Mouse (Mus musculus) erythroblast, embryonic 14.5 days (primary cell): Measurements from ENCODE around the gene Klhdc7a. TPM values are rescaled to one million over a fixed set of nuclear protein-coding genes. Genes with fewer than 3 reads are reported as not detected.

ENCODE experiments used
- H3K27me3 ChIP-seq: 2 replicates; pipeline ENCODE4 v1.6.1; 2012; ENCODE audit warnings: inconsistent platforms; ENCODE audit not compliant: control insufficient read depth
- H3K36me3 ChIP-seq: 2 replicates; pipeline ENCODE4 v1.6.1; 2012; ENCODE audit warnings: mild to moderate bottlenecking, inconsistent platforms; ENCODE audit not compliant: control insufficient read depth
- H3K4me1 ChIP-seq: 2 replicates; pipeline ENCODE4 v1.6.1; 2012; ENCODE audit warnings: inconsistent platforms; ENCODE audit not compliant: control insufficient read depth
- H3K4me3 ChIP-seq: replicated peaks from 2 replicates; pipeline ENCODE3; 2012; ENCODE audit warnings: moderate library complexity, mild to moderate bottlenecking, inconsistent platforms
- H3K9me3 ChIP-seq: 2 replicates; pipeline ENCODE4 v1.6.1; 2012; ENCODE audit warnings: low read length, inconsistent platforms, mixed read lengths; ENCODE audit not compliant: control insufficient read depth
- GATA1 ChIP-seq: IDR thresholded peaks from 2 replicates; pipeline ENCODE4 v1.6.1; 2012; ENCODE audit warnings: low read length, inconsistent platforms, mixed read lengths
- TAL1 ChIP-seq: IDR thresholded peaks from 3 replicates; pipeline ENCODE4 v1.6.1; 2012; ENCODE audit warnings: low read length, inconsistent platforms, mixed read lengths
- polyA plus RNA-seq: library from polyadenylated mRNA; stranded (reverse); fragments of >175 nt; gene quantifications from 2 replicates; pipeline ENCODE4 v1.2.3, GENCODE M21; 2012

Gene Klhdc7a
- polyA plus RNA-seq, 1 experiment: not detected

GRCm38 (mm10) chr4:139993111-139993755, 25.4 kb upstream of the Klhdc7a start:
- Histone ChIP-seq H3K4me1 (no peaks in the 10 kb centered on the region), H3K27me3 (no peaks in the 10 kb centered on the region), H3K4me3 (no peak overlapping the region), H3K9me3 (peaks cover 12% of the 10 kb centered on the region), H3K36me3 (no peaks in the 10 kb centered on the region)
- no peak for TF ChIP-seq TAL1
- TF ChIP-seq GATA1: no peak

GRCm38 (mm10) chr4:139986913-139987312, 19.1 kb upstream of the Klhdc7a start:
- Histone ChIP-seq H3K4me3 (no peak overlapping the region), H3K9me3 (no peaks in the 10 kb centered on the region), H3K36me3 (no peaks in the 10 kb centered on the region), H3K27me3 (no peaks in the 10 kb centered on the region), H3K4me1 (no peaks in the 10 kb centered on the region)
- TF ChIP-seq GATA1 (no peak), TAL1 (no peak)

DNA sequence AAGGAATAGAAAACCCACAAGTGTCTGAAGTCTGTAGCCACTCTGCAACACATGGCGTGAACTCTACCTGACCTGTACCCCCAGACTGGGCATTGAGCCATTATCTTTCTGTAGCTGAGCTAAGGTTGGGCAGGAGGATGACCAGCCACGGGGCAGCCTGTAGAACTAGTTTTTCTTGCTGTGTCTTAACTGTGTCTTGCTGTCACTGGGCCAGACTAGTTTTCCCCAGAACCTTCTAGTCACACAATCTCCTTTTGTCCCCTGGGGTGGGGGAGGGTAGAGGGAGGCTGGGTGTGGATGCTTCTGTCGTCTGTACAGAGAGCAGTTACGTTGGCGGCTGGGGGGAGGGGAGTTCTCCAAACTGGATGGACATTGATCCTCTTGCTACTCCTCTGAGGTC, 10.9 kb upstream of the Klhdc7a start:
- TF ChIP-seq GATA1: no peak
- TF ChIP-seq TAL1: no peak
- Histone ChIP-seq H3K36me3 (no peaks in the 10 kb centered on the region), H3K9me3 (no peaks in the 10 kb centered on the region), H3K4me1 (no peaks in the 10 kb centered on the region), H3K4me3 (no peak overlapping the region), H3K27me3 (no peaks in the 10 kb centered on the region)

DNA sequence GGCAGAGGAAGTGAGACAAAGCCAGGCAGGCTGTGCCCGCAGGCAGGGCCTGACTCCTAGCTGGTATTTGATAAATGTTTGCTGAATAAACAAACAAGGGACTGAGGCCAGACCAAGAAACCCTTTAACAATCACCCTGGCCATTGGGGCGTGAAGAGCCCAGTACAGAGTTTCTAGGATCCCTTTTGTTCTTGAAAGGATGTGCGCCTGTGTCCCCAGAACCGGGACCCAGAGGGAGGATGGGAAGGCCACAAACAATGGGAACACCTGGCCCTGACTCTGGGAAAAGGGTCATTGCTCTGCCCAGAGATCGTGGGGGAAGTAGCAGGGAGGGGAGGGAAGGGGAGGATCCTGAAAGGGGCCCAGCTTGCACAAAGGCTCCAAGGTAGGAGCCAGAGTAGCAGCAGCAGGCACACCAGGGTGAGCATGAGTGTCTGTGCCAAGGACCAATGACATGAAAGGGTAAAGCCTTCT, 9.5 kb upstream of the Klhdc7a start:
- H3K4me1 ChIP-seq: no peaks in the 10 kb centered on the region
- no peaks in the 10 kb centered on the region for H3K9me3 ChIP-seq
- TF ChIP-seq GATA1: no peak
- TF ChIP-seq TAL1: no peak

DNA sequence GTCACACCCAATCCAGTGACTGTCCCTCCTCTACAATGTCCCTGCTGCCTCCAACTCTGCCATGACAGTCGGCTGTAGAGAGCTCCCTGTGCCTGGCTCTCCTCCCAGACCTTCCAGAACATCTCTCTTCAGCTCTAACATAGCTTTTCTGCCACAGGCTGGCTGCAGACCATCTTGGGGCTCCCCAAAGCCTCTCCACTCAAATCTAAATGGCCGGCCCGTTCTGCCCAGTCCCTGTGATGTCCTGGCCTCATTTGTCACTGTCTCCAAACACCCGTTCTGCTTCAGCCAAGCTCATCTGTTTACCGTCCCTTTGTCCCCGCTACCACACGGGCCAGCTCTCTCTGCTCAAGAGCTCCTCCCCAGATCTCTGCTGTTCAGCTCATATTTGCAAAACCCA, 6.7 kb upstream of the Klhdc7a start:
- Histone ChIP-seq H3K9me3 (peaks cover 3% of the 10 kb centered on the region; the same call in 1 of the 2 replicates), H3K4me3 (no peak overlapping the region), H3K27me3 (no peaks in the 10 kb centered on the region), H3K36me3 (no peaks in the 10 kb centered on the region), H3K4me1 (no peaks in the 10 kb centered on the region)
- TF ChIP-seq TAL1 (no peak), GATA1 (no peak)

More for the DNA sequence above, 9.5 kb upstream of the Klhdc7a start:
- Histone ChIP-seq H3K4me3 (no peak overlapping the region), H3K36me3 (no peaks in the 10 kb centered on the region), H3K27me3 (no peaks in the 10 kb centered on the region)

- H3K4me1 ChIP-seq: no peaks in the 10 kb centered on the region
- no peaks in the 10 kb centered on the region; the same call in 1 of the 2 replicates for H3K36me3 ChIP-seq
- TF ChIP-seq TAL1: no peak
- no peak for TF ChIP-seq GATA1
- H3K9me3 ChIP-seq: peaks cover 11% of the 10 kb centered on the region
- H3K4me3 ChIP-seq: no peak overlapping the region
- no peaks in the 10 kb centered on the region for H3K27me3 ChIP-seq
Measured at GRCm38 (mm10) chr4:139967475-139967891, 343 bp downstream of the Klhdc7a start.

DNA sequence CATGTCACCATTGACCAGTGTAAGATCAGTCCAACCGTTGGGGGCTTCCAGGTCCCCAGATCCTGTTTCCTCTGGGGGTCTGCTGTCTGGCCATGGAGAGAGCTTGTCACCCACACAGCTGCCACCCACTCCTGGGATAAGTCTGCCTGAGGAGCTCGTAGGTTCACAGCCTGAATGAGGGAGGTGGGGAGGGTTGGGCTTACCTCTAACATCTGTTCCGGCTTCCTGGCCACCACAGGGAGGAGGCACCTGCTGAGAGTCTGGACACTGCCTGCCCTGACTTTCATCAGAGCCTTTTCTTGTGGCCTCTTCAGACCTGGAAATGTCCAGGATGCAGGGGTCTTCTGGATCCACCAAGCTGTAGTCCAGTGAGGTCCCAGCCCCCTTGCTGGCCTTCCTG, 845 bp downstream of the Klhdc7a start:
- no peak for TF ChIP-seq GATA1
- no peak for TF ChIP-seq TAL1
- Histone ChIP-seq H3K9me3 (peaks cover 8% of the 10 kb centered on the region), H3K36me3 (no peaks in the 10 kb centered on the region; the same call in 1 of the 2 replicates), H3K4me3 (no peak overlapping the region), H3K27me3 (no peaks in the 10 kb centered on the region), H3K4me1 (no peaks in the 10 kb centered on the region)

DNA sequence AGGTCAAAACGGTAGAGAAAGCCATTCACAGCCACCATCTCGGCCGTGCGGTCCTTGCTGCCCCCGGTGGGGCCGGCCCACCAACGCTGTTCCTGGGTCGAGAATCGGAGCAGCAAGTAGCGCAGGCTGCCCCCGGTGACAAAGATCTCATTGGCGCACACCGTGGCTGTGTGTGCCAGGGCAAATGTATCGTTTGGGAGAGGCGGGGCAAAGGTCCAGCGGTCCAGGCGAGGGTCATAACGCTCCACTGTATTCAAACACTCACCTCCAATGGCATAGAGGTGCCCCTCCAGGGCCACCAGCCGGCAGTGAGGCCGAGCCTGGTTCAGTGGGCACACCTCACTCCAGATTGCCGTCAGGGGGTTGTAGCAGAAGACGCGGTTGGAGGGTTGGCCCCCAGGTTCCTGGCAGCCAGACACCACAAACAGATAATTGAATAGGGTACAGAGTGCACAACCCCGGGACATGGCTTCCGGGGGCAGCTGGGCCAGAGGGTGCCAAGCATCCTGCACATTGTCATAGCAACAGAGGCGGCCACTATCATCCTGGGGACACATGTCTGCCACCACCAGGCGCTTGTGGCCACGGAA, 2.1 kb downstream of the Klhdc7a start:
- Histone ChIP-seq H3K27me3 (no peaks in the 10 kb centered on the region), H3K4me1 (no peaks in the 10 kb centered on the region), H3K4me3 (no peak overlapping the region), H3K9me3 (peaks cover 17% of the 10 kb centered on the region), H3K36me3 (no peaks in the 10 kb centered on the region; the same call in 1 of the 2 replicates)
- no peak for TF ChIP-seq TAL1

GRCm38 (mm10) chr4:139964406-139964805, 3.4 kb downstream of the Klhdc7a start:
- Histone ChIP-seq H3K36me3 (no peaks in the 10 kb centered on the region; the same call in 1 of the 2 replicates), H3K4me1 (no peaks in the 10 kb centered on the region), H3K27me3 (no peaks in the 10 kb centered on the region), H3K9me3 (peaks cover 25% of the 10 kb centered on the region), H3K4me3 (no peak overlapping the region)
- no peak for TF ChIP-seq GATA1
- no peak for TF ChIP-seq TAL1

GRCm38 (mm10) chr4:139963911-139964310, 3.9 kb downstream of the Klhdc7a start:
- H3K4me3 ChIP-seq: no peak overlapping the region

More at GRCm38 (mm10) chr4:139963911-139964310, 3.9 kb downstream of the Klhdc7a start:
- H3K9me3 ChIP-seq: peaks cover 25% of the 10 kb centered on the region
- no peaks in the 10 kb centered on the region for H3K4me1 ChIP-seq
- TF ChIP-seq TAL1 (no peak), GATA1 (no peak)
- H3K36me3 ChIP-seq: no peaks in the 10 kb centered on the region; the same call in 1 of the 2 replicates
- H3K27me3 ChIP-seq: no peaks in the 10 kb centered on the region
